Mouse (Mus musculus): ENCODE data around the gene Cldn16.
"Not testable (repeated sequence)": the region's sequence is repeated elsewhere in the genome, so short reads cannot be mapped to it uniquely, and the experiment has no call there.

Cldn16 gene

GRCm38 (mm10) chr16:26462835-26463234 lies at the start of gene Cldn16:
Gene Cldn16, plus strand, starts transcription at chr16:26463135.
- DNase-seq (ENCODE audit: low spot score in 2 of 2): no peak

DNA sequence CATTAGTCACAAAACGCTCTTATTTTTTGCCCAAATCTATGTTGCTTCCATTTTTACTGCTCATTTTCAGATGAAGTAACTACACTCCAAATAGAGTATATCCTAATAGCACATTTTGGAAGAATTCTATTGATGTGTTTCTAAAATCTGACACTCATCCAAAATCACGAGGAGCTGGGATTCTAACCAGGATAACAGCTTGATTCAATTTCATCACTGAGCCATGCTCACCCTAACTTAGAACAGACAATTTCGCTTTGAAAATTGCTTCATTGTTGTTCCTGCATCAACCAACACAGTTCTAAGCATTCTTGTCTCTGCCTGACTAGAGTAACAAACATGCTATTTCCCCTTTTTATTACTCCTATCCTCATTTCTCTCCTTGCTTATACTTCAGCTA lies 44.3 kb upstream of the Cldn16 start:
- no peak for DNase-seq (ENCODE audit: low spot score in 2 of 2)

DNA sequence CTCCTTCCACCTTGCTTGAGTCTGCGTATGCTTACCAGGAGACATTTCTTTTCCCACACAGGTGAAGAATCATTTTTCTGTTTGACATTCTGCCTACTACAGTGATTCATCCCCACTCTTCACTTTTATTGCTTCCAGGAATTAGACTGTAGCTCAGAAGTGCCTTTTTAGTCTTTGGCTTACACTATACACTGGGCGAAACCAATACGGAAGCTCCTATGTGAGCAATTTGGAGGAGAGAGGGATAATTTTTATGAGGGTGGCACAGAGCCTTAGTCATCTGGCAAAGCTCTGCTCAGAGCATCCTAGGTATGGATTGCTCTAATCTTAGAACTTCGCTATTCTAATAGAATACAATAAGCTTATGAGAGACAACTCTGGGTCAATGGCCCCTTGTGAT lies 40.9 kb upstream of the Cldn16 start:
- no peak for DNase-seq (ENCODE audit: low spot score in 2 of 2)

DNA sequence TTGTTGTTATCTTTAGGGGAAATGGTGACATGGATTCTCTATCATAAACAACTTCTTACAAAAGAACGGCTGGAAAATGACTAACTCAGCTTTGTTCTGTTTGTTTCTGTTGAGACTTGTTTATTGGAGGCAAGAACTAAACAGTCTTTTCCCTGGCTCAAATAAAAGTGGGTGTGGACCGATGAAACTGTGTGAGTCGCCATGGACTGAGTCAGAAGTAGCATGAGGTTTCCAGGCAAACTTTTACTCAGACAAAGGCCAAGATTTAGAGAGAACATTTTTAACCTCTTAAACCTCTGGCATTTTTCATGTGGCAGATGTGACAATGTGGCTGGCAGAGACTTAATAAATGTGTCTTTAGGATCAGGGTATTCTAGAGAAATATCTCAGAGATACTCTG lies 32.7 kb upstream of the Cldn16 start:
- no peak for DNase-seq (ENCODE audit: low spot score in 2 of 2)

DNA sequence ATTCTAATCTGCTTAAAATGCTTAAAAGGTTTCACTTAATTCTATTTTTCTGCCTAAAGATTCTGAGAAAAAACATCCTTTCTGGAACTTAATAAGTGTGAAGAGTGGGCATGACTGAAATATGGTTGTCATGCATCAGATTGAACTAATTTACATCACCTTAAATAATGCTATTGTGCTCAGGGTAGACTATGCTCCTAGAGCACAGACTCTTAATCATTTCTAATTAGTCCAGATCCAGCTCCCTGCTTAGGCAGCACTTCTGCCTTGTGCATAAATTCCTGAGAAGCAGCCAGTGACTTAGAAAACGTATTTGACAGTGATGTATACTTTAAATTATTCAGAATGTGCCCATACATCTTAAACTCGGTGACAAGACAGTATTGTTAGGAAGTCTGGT lies 29.4 kb upstream of the Cldn16 start:
- DNase-seq (ENCODE audit: low spot score in 2 of 2): no peak

- DNase-seq (ENCODE audit: low spot score in 2 of 2): peak in 1 of 2 experiments; percentile 4
Measured at GRCm38 (mm10) chr16:26440031-26440430, 22.9 kb upstream of the Cldn16 start.

GRCm38 (mm10) chr16:26441156-26441555 lies 21.8 kb upstream of the Cldn16 start:
- no peak for DNase-seq (ENCODE audit: low spot score in 2 of 2)

DNA sequence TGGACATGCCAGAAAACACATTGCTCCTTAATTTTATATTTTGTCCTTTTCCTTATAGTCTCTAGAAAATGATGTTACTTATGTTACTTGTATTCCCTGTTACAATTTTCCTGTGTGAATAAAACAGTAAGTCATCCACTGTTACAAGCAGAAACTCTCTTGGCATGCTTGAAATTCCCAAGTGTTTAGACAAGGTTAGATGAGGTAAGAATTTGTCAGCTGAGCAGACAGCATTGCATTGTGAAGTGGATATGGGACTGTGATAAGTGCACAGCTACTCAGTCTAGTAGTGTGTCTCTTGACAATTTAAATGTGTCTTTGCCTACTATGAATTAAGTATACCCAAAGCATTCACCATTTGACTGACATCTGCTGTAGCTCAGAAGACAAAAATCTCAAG lies 18.1 kb upstream of the Cldn16 start:
- no peak for DNase-seq (ENCODE audit: low spot score in 2 of 2)

GRCm38 (mm10) chr16:26447594-26447993 lies 15.3 kb upstream of the Cldn16 start:
- DNase-seq (ENCODE audit: low spot score in 2 of 2): peak in 1 of 2 experiments; percentile 10

DNA sequence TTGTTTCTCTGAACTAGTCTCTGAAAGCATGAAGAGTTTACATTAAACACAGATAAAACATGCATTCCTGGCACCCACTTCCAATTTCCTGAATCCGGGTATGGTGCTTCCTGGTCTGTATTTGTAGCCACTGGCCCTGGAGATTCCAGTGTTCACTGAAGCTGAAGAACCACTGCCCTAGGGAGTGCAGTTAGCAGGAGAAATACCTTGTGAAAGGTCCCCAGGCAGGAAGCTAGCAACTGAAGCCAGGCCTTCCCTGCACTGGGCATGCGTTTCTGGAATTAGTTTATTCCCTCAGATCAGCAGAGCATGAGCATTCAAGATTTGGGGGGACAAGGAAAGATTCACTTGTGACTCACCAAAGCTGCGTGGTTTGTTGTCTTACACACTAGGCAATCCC lies 8.8 kb upstream of the Cldn16 start:
- DNase-seq (ENCODE audit: low spot score in 2 of 2): no peak

DNA sequence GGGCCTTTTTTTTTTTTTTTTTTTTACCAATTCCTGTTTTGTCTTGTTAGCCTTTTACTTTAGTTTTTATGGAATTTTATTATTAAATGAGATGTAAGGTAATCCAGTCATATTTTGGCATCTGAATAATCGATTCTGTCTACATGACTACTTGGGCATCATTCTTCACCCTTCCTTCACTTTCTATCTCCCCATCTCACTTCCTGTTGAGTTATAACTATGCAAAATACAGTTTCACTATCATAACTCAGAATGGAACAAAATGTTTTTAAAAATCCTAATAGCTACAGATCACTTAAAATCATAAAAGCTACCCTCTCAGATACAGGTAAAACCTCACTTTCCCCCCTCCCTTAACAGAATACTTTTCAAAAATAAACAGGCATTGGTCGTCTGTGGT lies 6.8 kb upstream of the Cldn16 start:
- DNase-seq (ENCODE audit: low spot score in 2 of 2): no peak

DNA sequence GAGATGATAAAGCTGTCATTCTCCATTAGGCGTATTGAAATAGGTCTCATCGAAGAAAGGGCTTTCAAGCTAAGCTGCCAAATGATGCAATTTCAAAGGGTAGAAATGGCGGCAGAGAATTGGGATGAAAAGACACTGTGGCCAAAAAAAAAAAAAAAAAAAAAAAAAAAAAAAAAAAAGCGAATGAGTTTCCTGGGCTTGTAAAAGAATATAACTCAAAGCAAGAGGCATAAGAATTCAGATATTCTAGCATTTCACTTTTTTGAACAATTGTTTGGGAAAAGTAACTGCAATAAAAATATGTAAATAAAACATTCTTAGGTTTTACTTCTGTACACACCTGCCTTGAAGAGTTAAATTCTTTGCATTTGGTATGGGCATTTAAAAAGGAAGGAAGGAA lies 3.6 kb downstream of the Cldn16 start:
- DNase-seq (ENCODE audit: low spot score in 2 of 2): no peak

GRCm38 (mm10) chr16:26471254-26471653 lies 8.3 kb downstream of the Cldn16 start:
- no peak for DNase-seq (ENCODE audit: low spot score in 2 of 2)

DNA sequence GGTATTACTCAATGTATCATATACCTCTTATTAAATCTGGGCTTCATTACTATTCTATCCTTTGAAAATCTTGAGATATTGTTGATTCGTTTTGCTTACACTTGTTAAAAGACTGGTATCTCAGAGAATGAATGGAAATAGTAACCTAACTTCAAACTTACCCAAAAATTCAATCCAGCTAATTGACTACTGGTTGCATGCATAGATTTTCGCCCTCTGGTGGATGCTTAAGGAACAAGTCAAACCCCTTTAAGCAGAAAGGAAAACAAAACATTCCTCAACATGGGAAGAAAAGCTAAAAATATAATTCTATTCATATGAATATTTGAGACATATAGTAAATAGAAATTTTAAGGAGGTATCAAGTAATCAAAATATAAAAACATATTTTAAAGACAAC lies 32.8 kb downstream of the Cldn16 start:
- peak in 1 of 2 experiments; percentile 7 for DNase-seq (ENCODE audit: low spot score in 2 of 2)

DNA sequence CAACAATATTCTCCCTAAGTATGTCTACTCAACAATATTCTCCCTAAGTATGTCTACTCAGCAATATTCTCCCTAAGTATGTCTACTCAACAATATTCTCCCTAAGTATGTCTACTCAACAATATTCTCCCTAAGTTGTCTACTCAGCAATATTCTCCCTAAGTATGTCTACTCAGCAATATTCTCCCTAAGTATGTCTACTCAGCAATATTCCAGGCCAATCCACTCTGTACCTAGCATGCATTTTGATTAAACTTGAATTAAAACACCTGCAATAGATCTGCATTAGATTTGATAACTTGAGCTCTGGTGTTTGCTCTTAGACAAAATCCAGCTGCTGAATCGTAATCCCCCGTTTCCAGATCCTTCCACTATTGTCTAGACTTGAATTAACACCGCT lies 36.8 kb downstream of the Cldn16 start:
- DNase-seq (ENCODE audit: low spot score in 2 of 2): not testable (repeated sequence)

DNA sequence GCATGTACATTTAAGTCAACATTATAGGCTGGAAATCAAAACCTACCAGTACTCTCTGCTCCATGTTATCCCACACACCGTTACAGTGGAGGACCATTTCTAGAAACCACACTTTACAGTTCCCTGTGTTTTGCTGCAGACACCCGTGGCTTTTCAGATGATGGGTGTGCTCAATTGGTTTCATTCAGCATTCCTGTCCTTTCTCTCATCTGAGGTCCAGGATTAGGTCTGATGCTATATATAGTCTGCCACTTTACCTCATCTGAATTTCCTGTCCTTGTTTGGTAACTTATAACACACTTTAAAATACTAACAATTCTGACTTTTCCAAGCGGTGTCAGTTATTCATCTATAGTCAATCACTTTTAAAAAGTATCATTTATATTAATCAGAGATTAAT lies 37.8 kb downstream of the Cldn16 start:
- DNase-seq (ENCODE audit: low spot score in 2 of 2): no peak

DNA sequence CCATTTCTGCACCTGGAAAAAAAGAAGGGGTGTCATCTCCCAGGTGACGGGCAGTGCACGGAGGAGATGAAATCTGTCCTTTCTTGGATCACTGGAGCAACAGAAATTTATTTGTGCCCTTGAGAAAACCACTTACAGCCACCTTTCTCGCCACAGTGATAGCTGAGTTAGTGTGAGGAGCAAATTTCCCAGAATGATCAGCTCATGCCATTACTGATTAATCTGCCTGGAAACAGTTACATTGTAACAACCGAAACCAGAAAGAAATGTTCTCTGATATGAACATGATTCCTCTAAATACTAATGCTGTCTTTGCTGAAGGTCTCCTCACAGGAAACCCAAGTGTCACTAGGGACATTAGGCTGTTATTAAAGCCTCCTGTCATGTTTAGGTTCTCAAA lies 42.0 kb downstream of the Cldn16 start:
- DNase-seq (ENCODE audit: low spot score in 2 of 2): no peak

- DNase-seq (ENCODE audit: low spot score in 2 of 2): no peak
Measured at GRCm38 (mm10) chr16:26519596-26519995, 56.7 kb downstream of the Cldn16 start.

DNA sequence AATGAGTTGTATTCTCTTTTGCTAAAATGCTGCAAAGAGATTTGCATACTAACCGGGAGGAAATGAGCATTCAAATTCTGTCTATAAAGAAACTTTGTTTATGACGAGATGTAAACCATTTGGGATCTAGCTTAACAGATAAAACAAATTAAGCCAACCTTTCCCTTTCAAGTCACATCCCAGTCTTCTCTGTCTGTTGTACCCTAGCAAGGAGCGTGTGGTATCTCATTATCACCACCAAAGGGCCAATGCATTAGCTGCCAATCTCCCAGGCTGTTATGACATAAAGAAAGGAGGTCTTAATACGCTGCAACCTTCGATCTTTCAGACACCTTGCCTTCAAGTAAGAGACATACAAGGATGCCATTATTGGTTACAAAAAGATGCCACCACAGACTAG lies 62.9 kb downstream of the Cldn16 start:
- no peak for DNase-seq (ENCODE audit: low spot score in 2 of 2)

DNA sequence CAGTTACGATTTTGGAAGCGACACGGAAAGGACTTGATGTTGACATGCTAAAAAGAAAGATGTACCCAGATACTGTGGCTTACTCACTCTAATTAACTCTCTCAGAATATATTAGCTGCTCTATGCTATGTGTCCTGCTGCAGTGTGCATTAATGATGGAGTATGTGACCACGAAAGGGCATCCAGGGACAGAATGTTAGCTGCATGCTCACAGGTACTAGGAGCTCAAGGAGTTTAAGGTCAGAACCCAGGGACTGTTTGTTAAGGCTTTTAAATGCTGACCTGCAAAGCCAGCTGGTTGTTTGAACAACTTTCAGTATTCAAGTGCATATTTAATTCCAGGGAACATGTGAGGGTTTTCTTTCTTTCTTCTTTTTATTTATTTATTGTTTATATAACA lies 63.7 kb downstream of the Cldn16 start, which contains the start of gene Tmem207:
Tmem207 (minus strand) TSS at position 101 of the 400 bp plus-strand sequence.
- DNase-seq (ENCODE audit: low spot score in 2 of 2): no peak

- DNase-seq (ENCODE audit: low spot score in 2 of 2): no peak
Measured at GRCm38 (mm10) chr16:26527931-26528666, 65.2 kb downstream of the Cldn16 start.

- no peak for DNase-seq (ENCODE audit: low spot score in 2 of 2)
Measured at GRCm38 (mm10) chr16:26530451-26530850, 67.5 kb downstream of the Cldn16 start.

- DNase-seq (ENCODE audit: low spot score in 2 of 2): no peak
Measured at GRCm38 (mm10) chr16:26532287-26532686, 69.4 kb downstream of the Cldn16 start.
